Mouse (Mus musculus) left cerebral cortex, postnatal 14 days (tissue): ENCODE data around the gene Gad2. TPM values are rescaled to one million over a fixed set of nuclear protein-coding genes. Genes with fewer than 3 reads are reported as not detected.

Experiments used
- DNase-seq, 2 experiments: peaks; one replicate each; pipeline ENCODE4 v3.0.0; 2021 to 2022; ENCODE audit warnings: low spot score in 2 of 2, mixed read lengths in 1 of 2
- intact Hi-C: fragments of 180-260 bp; cut with DNase I; formaldehyde crosslinking; loops from one replicate; pipeline ENCODE4 v1.15.1; 2025
- total RNA-seq, 2 experiments: library from RNA; stranded (reverse); gene quantifications; 2 replicates each; pipeline ENCODE4 v1.2.3; 2021

The Gad2 gene
- total RNA-seq, 2 experiments from 2014 or later: 103 to 107 TPM

- intact Hi-C loops: no loop called here
- DNase-seq: no peak
Measured at GRCm38 (mm10) chr2:22627147-22627666, 5.2 kb downstream of the Gad2 start.

- DNase-seq: no peak
- intact Hi-C loops: no loop called here
Measured at GRCm38 (mm10) chr2:22627819-22628432, 5.9 kb downstream of the Gad2 start.

- DNase-seq: no peak
- intact Hi-C loops: no loop called here
Measured at GRCm38 (mm10) chr2:22634766-22635165, 12.8 kb downstream of the Gad2 start.

GRCm38 (mm10) chr2:22646134-22646533, 24.1 kb downstream of the Gad2 start:
- intact Hi-C loops: no loop called here
- no peak for DNase-seq

GRCm38 (mm10) chr2:22648394-22648793, 26.4 kb downstream of the Gad2 start:
- intact Hi-C loops: no loop called here
- no peak for DNase-seq

- no peak for DNase-seq
- intact Hi-C loops: no loop called here
Measured at GRCm38 (mm10) chr2:22651826-22652225, 29.8 kb downstream of the Gad2 start.

GRCm38 (mm10) chr2:22663731-22664130, 41.7 kb downstream of the Gad2 start:
- intact Hi-C loops: no loop called here
- no peak for DNase-seq

GRCm38 (mm10) chr2:22670415-22670814, 48.4 kb downstream of the Gad2 start:
- DNase-seq: no peak
- intact Hi-C loops: no loop called here

- no peak for DNase-seq
- intact Hi-C loops: no loop called here
Measured at GRCm38 (mm10) chr2:22671348-22671747, 49.3 kb downstream of the Gad2 start.

- intact Hi-C loops: no loop called here
- no peak for DNase-seq
Measured at GRCm38 (mm10) chr2:22677066-22677465, 55.1 kb downstream of the Gad2 start.

GRCm38 (mm10) chr2:22679944-22680343, 57.9 kb downstream of the Gad2 start:
- peak in 1 of 2 experiments; percentile 3 for DNase-seq
- intact Hi-C loops: no loop called here

- intact Hi-C loops: no loop called here
- DNase-seq: no peak
Measured at GRCm38 (mm10) chr2:22689969-22690368, 68.0 kb downstream of the Gad2 start.

GRCm38 (mm10) chr2:22704780-22705727, 83.0 kb downstream of the Gad2 start:
- peak; percentile 20 to 23 for DNase-seq
- intact Hi-C loops: no loop called here

- intact Hi-C loops: no loop called here
Measured at GRCm38 (mm10) chr2:22706233-22706632, 84.2 kb downstream of the Gad2 start.

GRCm38 (mm10) chr2:22721522-22722470, 99.8 kb downstream of the Gad2 start:
- peak; percentile 86 to 91 for DNase-seq
- intact Hi-C loops: loop anchor here (1.0 to 5.0 kb wide), 2 partner anchors 763 to 779 kb away; no protein-coding TSS in a partner anchor

More at GRCm38 (mm10) chr2:22706233-22706632, 84.2 kb downstream of the Gad2 start:
- no peak for DNase-seq

GRCm38 (mm10) chr2:22723927-22724534, 102.0 kb downstream of the Gad2 start:
- DNase-seq: no peak
- intact Hi-C loops: loop anchor here (5.0 kb wide), 1 partner anchor 782 kb away; no protein-coding TSS in a partner anchor

- intact Hi-C loops: no loop called here
- no peak for DNase-seq
Measured at GRCm38 (mm10) chr2:22727113-22727512, 105.1 kb downstream of the Gad2 start.

- no peak for DNase-seq
- intact Hi-C loops: no loop called here
Measured at GRCm38 (mm10) chr2:22736134-22736533, 114.1 kb downstream of the Gad2 start.

- intact Hi-C loops: no loop called here
- no peak for DNase-seq
Measured at GRCm38 (mm10) chr2:22739369-22739768, 117.4 kb downstream of the Gad2 start.
